Mouse (Mus musculus) retina, embryonic 14.5 days (tissue): Measurements from ENCODE around the gene Gldc.

Experiments
- DNase-seq: peaks from one replicate; pipeline ENCODE4 v3.0.0-alpha.2; 2015; ENCODE audit warnings: low spot score

The Gldc gene

GRCm38 (mm10) chr19:30105045-30105842 lies 70.0 kb downstream of the Gldc start:
- no peak for DNase-seq

- DNase-seq: no peak
Measured at GRCm38 (mm10) chr19:30102620-30103019, 72.6 kb downstream of the Gldc start.

GRCm38 (mm10) chr19:30100571-30100970 lies 74.7 kb downstream of the Gldc start:
- no peak for DNase-seq

GRCm38 (mm10) chr19:30097039-30097438 lies 78.2 kb downstream of the Gldc start:
- no peak for DNase-seq

GRCm38 (mm10) chr19:30096186-30096585 lies 79.0 kb downstream of the Gldc start:
- DNase-seq: no peak

GRCm38 (mm10) chr19:30091644-30092295 lies 83.5 kb downstream of the Gldc start:
- DNase-seq: no peak

GRCm38 (mm10) chr19:30090163-30090562 lies 85.1 kb downstream of the Gldc start:
- no peak for DNase-seq

GRCm38 (mm10) chr19:30065797-30066196 lies 109.4 kb downstream of the Gldc start:
- no peak for DNase-seq

GRCm38 (mm10) chr19:30054218-30054617 lies 121.0 kb downstream of the Gldc start:
- no peak for DNase-seq

- no peak for DNase-seq
Measured at GRCm38 (mm10) chr19:30051479-30051878, 123.8 kb downstream of the Gldc start.

- DNase-seq: no peak
Measured at GRCm38 (mm10) chr19:30050584-30050983, 124.6 kb downstream of the Gldc start.
